Mouse (Mus musculus): ENCODE data around the gene Elovl5.

DNA sequence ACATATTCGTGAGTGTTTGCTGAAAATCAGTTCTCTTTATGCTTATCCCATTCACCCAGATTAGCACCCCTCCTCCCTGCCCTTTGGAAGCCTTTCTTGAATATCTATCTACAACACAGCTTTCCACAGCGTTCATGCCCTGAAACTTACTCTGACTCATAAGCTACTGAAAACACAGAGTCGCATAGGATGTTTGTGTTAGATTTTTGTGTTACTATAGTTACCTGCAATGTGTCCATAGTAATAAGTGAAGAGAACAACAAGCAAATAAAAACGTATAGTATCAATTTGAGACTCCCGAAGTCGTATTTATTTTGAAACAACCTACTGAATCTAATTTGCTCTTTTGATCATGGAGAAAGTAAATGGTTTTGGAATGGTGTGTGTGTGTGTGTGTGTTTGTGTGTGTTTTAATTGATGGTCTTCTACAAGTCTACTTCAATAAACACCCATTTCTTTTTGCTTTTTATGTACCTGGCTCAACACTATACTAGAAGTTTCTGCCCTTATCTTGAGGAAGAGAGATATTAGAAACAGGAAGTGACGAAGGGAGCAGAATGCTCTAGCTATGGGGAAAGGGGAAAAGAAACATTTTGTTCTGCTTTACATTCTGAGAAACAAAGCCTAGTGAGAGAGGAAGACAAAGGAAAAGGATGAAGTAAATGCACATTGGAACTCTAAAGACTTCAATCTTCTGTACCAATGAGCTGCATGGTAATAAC, 5.5 kb upstream of the Elovl5 start:
- TF ChIP-seq CTCF (IDR thresholded peaks at IDR 0.05; ENCODE audit: low read depth, low read length) (no peak), TAL1 (conservative IDR thresholded peaks at IDR 0.05; ENCODE audit: low read depth, low read length) (no peak), POLR2AphosphoS5 (IDR thresholded peaks at IDR 0.05; ENCODE audit: insufficient replicate concordance, low read depth, low read length) (no peak), GATA1 (IDR thresholded peaks at IDR 0.05; ENCODE audit: borderline replicate concordance, low read length) (no peak)
